Mouse (Mus musculus) neutrophil, adult 5-6 weeks (primary cell): ENCODE measurements around the gene Dna2. TPM values are rescaled to one million over a fixed set of nuclear protein-coding genes. Genes with fewer than 3 reads are reported as not detected.

Experiments used
- total RNA-seq: library from RNA; stranded (forward); fragments of 200-1000 nt; gene quantifications from 2 replicates; pipeline ENCODE4 v1.2.3, GENCODE M21; 2017

The Dna2 gene
- total RNA-seq, 1 experiment from 2014 or later, result 17.6 TPM

Other genes with a start within 250 kb of the Dna2 start
- gene Stox1, start 220.9 kb upstream of the Dna2 start, total RNA-seq, result 0.25 and 1.7 TPM in 2 replicates
- 148 and 164 TPM in 2 replicates for gene Ccar1, start 154.7 kb upstream of the Dna2 start, total RNA-seq
- 2.2 and 2.7 TPM in 2 replicates for gene Tet1, start 38.0 kb upstream of the Dna2 start, total RNA-seq
- 18.5 and 19.8 TPM in 2 replicates for gene Slc25a16, start 26.4 kb upstream of the Dna2 start, total RNA-seq
- 34.0 and 35.5 TPM in 2 replicates for gene Rufy2, start 33.2 kb downstream of the Dna2 start, total RNA-seq
- gene Hnrnph3, start 77.2 kb downstream of the Dna2 start, total RNA-seq, result 127 and 138 TPM in 2 replicates
- gene Pbld2, start 77.3 kb downstream of the Dna2 start, total RNA-seq, result 1.1 and 1.9 TPM in 2 replicates
- 1.4 and 1.6 TPM in 2 replicates for gene Pbld1, start 113.1 kb downstream of the Dna2 start, total RNA-seq
- not detected in 2 replicates for gene Atoh7, start 152.6 kb downstream of the Dna2 start, total RNA-seq